Mouse (Mus musculus) E14TG2a.4 (cell line): ENCODE results near the gene Myom3.
A peak's percentile ranks its signal among the peaks of the same experiment; 100 is the strongest.

ENCODE experiments used
- H3K27me3 ChIP-seq: 2 replicates; pipeline ENCODE4 v1.6.1; 2014; ENCODE audit warnings: low read length, control low read depth; ENCODE audit not compliant: insufficient read depth
- H3K36me3 ChIP-seq: 2 replicates; pipeline ENCODE4 v1.6.1; 2014; ENCODE audit warnings: low read length, control low read depth; ENCODE audit not compliant: insufficient read depth
- H3K4me1 ChIP-seq: replicated peaks from 2 replicates; pipeline ENCODE4 v1.6.1; 2014; ENCODE audit warnings: low read depth, low read length, control low read depth
- H3K4me3 ChIP-seq: replicated peaks from 2 replicates; pipeline ENCODE4 v1.5.1; 2014; ENCODE audit warnings: mild to moderate bottlenecking, low read length
- H3K9me3 ChIP-seq: 2 replicates; pipeline ENCODE4 v1.6.1; 2014; ENCODE audit warnings: low read length, control low read depth
- CTCF ChIP-seq: conservative IDR thresholded peaks from 2 replicates; pipeline ENCODE4 v1.5.1; 2014; ENCODE audit warnings: low read length
- NANOG ChIP-seq: IDR thresholded peaks from 2 replicates; pipeline ENCODE4 v1.6.1; 2014; ENCODE audit warnings: borderline replicate concordance, low read length, mixed read lengths
- POU5F1 ChIP-seq: IDR thresholded peaks from 2 replicates; pipeline ENCODE4 v1.6.1; 2014; ENCODE audit warnings: low read length, borderline replicate concordance

Gene Myom3

DNA sequence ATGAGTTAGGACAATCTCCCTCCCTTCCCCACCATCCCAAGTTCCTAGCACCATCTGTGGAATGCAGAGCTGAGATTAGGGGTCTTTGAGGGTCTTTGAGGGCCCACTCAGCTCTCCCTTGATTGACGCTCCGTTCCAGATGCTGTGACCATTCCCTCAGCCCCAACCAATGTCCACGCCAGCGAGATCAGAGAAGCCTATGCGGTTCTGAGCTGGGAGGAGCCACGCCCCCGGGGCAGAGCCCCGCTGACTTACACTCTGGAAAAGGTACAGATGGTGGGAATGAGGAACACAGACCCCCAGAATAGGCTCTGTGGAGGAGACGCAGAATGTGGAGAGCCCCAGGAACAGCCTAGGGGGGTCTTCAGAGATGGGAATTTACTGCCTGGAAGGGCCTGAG, 20.1 kb downstream of the Myom3 start:
- TF ChIP-seq CTCF (no peak), POU5F1 (no peak), NANOG (no peak)

DNA sequence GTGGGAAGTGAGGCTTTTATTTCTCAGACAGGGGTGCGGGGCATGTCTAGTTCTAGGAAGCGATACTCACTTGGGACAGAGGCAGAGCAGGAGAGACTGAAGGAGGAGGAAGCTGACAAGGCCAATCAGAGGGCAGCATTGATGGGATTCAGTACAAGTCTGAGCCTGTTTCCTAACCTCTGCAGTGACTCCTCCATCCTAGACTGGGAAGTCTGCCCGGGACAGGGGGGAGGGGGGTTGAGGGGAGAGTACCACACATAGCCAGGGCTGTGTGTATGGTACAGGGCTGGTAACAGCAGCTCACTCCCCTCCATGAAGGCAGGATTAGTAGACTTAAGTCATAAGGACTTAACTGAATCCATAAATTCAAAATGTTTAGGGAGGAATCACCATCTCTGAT, 20.7 kb downstream of the Myom3 start:
- TF ChIP-seq POU5F1 (no peak), NANOG (no peak), CTCF (no peak)
- H3K36me3 ChIP-seq, result no peaks in the 10 kb centered on the region
- H3K4me1 ChIP-seq, result peaks cover 25% of the 10 kb centered on the region
- H3K4me3 ChIP-seq, result no peak overlapping the region
- no peaks in the 10 kb centered on the region for H3K9me3 ChIP-seq
- peaks cover 3% of the 10 kb centered on the region for H3K27me3 ChIP-seq

More for the DNA sequence above, 20.1 kb downstream of the Myom3 start:
- H3K36me3 ChIP-seq, result no peaks in the 10 kb centered on the region
- H3K9me3 ChIP-seq, result no peaks in the 10 kb centered on the region
- peaks cover 27% of the 10 kb centered on the region for H3K4me1 ChIP-seq
- H3K4me3 ChIP-seq, result no peak overlapping the region
- H3K27me3 ChIP-seq, result peaks cover 8% of the 10 kb centered on the region

DNA sequence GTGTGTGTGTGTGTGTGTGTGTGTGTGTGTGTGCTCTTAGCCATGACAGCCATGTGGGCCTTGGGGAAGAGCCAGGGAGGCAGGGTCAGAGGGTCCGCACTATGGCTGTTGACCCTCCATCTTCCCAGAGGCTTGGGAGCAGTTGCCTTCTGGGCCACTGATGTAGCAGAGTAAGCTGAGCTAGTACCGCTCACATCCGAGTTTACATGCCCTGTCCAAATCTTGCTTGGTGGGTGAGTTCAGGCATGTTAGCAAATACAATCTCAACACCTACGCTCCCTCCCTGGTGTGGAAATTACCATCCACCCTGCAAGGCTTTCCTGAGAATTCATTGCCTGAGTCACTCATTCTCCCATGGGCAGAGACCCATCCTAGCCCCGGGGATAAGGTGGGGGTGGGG, 21.8 kb downstream of the Myom3 start:
- Histone ChIP-seq H3K4me1 (peaks cover 16% of the 10 kb centered on the region), H3K9me3 (no peaks in the 10 kb centered on the region), H3K27me3 (no peaks in the 10 kb centered on the region), H3K4me3 (no peak overlapping the region), H3K36me3 (no peaks in the 10 kb centered on the region)
- TF ChIP-seq CTCF (no peak), NANOG (no peak), POU5F1 (no peak)

DNA sequence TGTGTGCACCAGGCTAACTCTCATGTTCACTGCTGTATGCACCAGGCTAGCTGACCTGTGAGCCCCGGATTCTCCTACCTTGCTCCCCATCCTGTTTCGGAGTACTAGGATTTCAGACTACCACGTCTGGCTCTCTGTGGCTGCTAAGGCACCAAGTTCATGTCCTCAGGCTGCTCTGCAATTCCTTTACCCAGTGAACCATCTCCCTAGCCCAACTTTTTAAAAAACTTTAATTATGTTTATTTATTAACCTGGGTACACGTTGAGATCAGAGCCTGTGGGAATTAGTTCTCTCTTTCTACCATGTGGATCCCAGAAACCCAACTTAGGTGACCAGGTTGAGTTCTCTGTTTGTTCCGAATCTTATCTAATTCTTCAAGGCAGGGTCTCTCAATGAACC, 27.1 kb downstream of the Myom3 start:
- peaks cover 16% of the 10 kb centered on the region for H3K4me1 ChIP-seq
- H3K4me3 ChIP-seq, result no peak overlapping the region
- TF ChIP-seq POU5F1 (no peak), NANOG (no peak), CTCF (no peak)
- no peaks in the 10 kb centered on the region for H3K9me3 ChIP-seq
- peaks cover 3% of the 10 kb centered on the region; the same call in 1 of the 2 replicates for H3K27me3 ChIP-seq
- H3K36me3 ChIP-seq, result no peaks in the 10 kb centered on the region

DNA sequence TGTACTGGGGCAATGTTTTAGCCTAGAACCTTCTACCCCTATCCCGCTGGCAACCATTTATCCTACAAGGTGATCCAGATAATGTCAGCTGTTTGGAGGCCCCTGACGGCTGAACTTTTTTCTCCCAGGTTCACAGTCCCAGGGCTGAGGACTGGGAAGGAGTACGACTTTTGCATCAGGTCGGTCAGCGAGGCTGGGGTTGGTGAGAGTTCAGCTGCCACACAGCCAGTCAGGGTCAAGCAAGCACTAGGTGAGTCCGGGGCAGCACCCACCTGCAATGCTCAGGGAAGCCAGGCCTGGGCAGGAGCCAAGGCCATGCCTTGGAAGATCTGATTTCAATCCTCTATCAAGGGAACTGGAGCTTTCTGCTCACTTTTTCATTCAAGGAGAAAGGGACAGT, 27.8 kb downstream of the Myom3 start:
- Histone ChIP-seq H3K27me3 (peaks cover 3% of the 10 kb centered on the region; the same call in 1 of the 2 replicates), H3K9me3 (no peaks in the 10 kb centered on the region), H3K4me1 (peaks cover 16% of the 10 kb centered on the region), H3K4me3 (no peak overlapping the region), H3K36me3 (no peaks in the 10 kb centered on the region)
- TF ChIP-seq NANOG (no peak), POU5F1 (no peak)

DNA sequence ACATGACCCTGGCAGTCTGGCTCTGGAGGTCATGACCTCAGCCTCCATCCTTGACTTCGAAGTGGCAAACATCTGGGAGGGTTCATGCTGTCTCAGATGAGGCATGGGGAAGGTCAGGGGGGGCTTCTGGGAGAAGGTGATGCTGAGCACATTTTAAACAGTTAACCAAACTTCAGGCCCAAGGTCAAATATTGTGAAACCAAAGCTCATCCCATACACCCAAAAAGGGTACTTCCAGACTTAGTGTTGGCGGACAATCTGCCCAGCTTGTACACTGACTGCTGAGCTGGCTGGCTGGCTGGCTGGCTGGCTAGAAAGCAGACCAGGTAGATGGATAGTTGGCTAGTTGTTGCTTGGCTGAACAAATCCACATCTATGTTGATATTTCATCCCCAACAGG, 29.6 kb downstream of the Myom3 start:
- Histone ChIP-seq H3K4me1 (peaks cover 22% of the 10 kb centered on the region), H3K4me3 (no peak overlapping the region), H3K27me3 (peaks cover 3% of the 10 kb centered on the region; the same call in 1 of the 2 replicates), H3K9me3 (no peaks in the 10 kb centered on the region), H3K36me3 (no peaks in the 10 kb centered on the region)
- no peak for TF ChIP-seq POU5F1
- no peak for TF ChIP-seq CTCF
- no peak for TF ChIP-seq NANOG

DNA sequence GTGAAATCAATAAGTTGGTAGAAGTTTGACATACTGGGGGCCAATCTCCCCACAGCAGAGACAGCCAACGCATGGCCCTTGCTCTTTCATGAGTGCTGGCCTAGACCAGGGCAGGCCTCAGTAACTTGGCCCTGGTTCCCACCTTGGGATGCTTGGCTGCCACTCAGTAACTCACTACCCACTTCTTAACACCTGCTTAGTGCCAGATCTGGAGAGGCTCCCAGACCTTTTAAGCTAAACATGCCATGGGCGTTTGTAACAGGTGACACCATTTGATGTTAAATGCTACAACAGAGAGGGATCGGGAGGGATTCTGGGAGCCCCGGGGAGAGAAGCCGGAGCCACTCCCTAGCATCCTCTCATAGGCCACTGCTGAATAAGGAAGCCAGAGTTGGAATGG, 33.3 kb downstream of the Myom3 start:
- no peaks in the 10 kb centered on the region for H3K9me3 ChIP-seq
- no peaks in the 10 kb centered on the region; the same call in none of the 2 replicates for H3K27me3 ChIP-seq
- no peak overlapping the region for H3K4me3 ChIP-seq
- H3K4me1 ChIP-seq, result peaks cover 40% of the 10 kb centered on the region
- no peaks in the 10 kb centered on the region for H3K36me3 ChIP-seq
- TF ChIP-seq POU5F1 (no peak), CTCF (no peak), NANOG (no peak)

DNA sequence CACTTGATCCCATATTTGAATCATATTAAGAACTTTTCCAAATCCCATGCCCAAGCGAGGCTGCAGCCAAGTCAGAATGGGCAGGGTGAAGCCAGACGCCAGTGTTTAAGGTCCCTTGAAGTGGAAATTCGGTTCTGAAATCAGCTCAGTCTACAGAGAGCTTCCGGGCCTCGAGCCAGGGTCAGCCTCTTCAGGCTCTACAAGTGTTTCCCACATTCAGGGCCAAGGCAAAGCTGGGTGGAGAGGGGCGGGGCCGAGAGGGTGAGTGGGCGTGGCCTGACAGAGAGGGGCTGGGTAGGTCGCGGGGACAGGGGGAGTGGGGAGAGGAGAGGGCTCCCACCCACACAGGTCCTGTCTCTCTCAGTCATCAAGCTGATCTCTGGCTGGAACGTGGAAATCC, 38.4 kb downstream of the Myom3 start:
- peaks cover 9% of the 10 kb centered on the region for H3K27me3 ChIP-seq
- peak overlapping the region; percentile 51 for H3K4me3 ChIP-seq
- no peaks in the 10 kb centered on the region for H3K9me3 ChIP-seq
- TF ChIP-seq POU5F1, result no peak
- TF ChIP-seq CTCF, result no peak
- TF ChIP-seq NANOG, result no peak
- no peaks in the 10 kb centered on the region for H3K36me3 ChIP-seq
- H3K4me1 ChIP-seq, result peaks cover 51% of the 10 kb centered on the region

DNA sequence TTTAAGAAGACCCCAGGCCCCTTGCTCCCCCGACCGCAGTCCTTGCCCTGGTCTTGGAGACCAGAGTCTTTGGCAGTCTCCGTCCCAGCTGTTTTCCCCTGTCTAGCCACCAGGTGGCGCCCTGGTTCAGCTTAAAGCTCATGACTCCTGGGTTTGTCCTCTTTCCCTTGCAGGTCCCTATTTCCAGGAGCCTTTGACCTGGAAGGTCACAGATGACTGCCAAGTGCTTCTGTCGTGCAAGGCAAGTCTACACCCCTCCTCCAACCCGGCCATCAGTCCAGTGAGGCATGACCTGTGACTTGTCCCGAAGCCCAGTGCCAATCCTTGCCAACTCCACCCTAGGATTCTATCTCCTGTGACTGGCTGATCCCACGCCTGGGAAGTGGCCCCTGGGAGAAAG, 42.0 kb downstream of the Myom3 start:
- peak; percentile 91 for TF ChIP-seq CTCF
- no peak for TF ChIP-seq POU5F1
- Histone ChIP-seq H3K27me3 (peaks cover 9% of the 10 kb centered on the region), H3K4me3 (0 out of 2 replicates have a peak overlapping the region, but pooled peaks have one; percentile 17), H3K9me3 (no peaks in the 10 kb centered on the region), H3K36me3 (no peaks in the 10 kb centered on the region), H3K4me1 (peaks cover 55% of the 10 kb centered on the region)

DNA sequence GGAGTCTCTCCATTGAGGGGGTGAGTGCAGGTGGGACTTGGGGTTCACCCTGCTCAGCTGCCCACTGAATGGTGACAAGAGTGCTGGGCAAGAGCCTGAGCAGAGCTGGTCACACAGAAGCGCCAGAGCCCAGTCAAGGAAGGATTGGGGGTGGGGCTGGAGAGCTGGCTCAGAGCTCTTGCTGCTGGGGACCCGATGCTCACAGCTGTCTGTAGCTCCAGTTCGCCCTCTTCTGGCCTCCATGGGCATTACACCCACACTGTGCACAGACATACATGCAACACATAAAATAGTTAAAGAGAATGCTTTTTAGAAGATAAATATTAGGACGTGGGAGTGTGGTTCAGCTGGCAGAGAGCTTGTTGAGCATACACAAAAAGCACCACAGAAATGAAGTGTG, 43.8 kb downstream of the Myom3 start:
- no peaks in the 10 kb centered on the region for H3K9me3 ChIP-seq
- H3K4me3 ChIP-seq, result peak overlapping the region; percentile 62
- H3K36me3 ChIP-seq, result no peaks in the 10 kb centered on the region
- peaks cover 37% of the 10 kb centered on the region for H3K4me1 ChIP-seq
- TF ChIP-seq CTCF, result peak; percentile 96
- no peak for TF ChIP-seq POU5F1
- peaks cover 6% of the 10 kb centered on the region; the same call in 1 of the 2 replicates for H3K27me3 ChIP-seq
